Mouse (Mus musculus) adipocyte (in vitro differentiated cells): ENCODE data around the gene Cdc37.
A peak's percentile ranks its signal among the peaks of the same experiment; 100 is the strongest.
"Not testable (repeated sequence)": the region's sequence is repeated elsewhere in the genome, so short reads cannot be mapped to it uniquely, and the experiment has no call there.

Experiments
- DNase-seq: peaks from one replicate; pipeline ENCODE4 v3.0.0-alpha.2; 2016; ENCODE audit warnings: low spot score

Cdc37 gene

GRCm38 (mm10) chr9:21149654-21150419 is at the start of gene Cdc37:
Gene Cdc37, minus strand, starts transcription at chr9:21149982.
- peak; percentile 90 for DNase-seq

DNA sequence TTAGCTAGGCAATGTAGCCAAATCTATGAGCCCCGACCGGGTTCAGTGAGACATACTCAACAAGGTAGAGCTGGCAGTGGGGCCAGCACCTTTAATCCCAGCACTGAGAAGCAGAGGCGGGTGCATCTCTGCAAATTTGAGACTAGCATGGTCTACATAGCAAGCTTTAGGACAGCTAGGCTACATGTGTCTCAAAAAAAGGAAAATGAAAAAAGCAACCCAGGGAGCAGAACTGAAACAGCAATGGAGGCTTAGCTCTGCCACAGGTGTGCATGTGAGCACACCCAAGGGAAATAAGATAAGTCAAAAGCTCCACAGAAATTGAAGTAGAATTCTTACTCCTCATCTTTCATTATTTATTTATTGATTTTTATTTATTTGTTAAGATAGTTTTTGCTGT is 49.2 kb upstream of the Cdc37 start:
- DNase-seq = no peak

- no peak for DNase-seq
Measured at GRCm38 (mm10) chr9:21197981-21198380, 48.2 kb upstream of the Cdc37 start.

GRCm38 (mm10) chr9:21196521-21197433 is 47.0 kb upstream of the Cdc37 start:
- no peak for DNase-seq

DNA sequence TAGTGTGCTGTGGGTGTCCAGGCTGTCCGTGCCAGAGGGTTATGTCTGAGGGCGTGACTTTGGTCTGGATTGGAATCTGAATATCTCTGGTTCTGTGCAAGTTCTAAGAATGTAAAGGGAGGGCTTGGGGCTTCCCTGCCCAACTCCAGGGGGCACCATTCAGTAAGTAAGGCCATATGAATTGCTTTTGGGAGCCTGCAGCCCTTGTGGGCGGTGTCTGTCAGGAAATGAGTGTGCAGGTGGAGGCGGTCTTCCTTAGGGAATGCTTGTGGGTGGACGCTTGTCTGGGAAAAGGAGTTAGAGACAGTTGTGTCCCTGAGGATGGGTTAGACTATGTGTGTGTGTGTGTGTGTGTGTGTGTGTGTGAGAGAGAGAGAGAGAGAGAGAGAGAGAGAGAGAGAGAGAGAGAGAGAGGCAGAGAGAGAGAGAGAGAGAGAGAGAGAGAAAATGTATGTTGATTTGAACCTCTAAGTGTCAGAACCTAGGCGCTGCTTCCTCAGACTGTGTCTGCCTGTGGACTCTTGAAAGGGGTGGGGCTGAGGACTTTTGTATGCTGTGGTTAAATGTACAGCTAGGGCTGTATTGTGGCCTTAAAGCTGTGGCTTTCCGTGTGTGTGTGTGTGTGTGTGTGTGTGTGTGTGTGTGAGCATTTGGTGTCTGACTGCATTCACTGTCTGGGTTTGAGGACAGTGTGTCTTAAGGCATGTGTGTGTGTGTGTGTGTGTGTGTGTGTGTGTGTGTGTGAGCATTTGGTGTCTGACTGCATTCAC is 46.1 kb upstream of the Cdc37 start:
- not testable (repeated sequence) for DNase-seq

DNA sequence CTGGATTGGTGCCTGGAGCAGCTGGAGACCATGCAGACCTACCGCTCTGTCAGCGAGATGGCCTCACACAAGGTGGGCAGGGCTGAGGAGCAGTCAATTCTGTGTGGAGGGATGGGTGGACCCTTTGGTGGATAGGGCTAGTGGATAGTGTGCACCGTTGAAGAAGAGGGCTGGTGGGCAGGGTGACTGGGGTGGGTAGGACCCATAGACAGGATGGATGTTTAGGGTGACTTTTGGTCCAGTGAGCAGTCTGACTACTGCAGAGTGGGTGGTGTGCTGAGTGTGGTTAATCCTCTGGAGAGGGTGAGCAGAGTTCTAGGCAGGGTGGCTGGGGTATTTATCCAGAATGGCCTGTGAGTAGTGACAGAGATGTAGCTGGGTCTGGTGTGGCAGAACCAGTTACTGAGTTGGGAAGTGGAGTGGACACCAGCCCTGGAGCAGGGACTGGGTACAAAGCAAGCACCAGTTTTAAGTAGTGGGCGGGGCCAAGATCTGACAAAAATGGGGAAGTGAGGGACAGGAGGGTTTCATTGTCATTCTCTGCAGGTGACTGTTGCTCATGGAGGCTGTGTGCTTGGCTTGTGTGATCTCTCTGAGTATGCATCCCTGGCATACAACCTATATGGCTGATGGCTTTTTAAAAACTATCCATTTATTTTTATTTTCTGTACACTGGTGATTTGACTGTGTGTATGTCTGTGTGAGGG is 45.2 kb upstream of the Cdc37 start:
- DNase-seq = no peak

DNA sequence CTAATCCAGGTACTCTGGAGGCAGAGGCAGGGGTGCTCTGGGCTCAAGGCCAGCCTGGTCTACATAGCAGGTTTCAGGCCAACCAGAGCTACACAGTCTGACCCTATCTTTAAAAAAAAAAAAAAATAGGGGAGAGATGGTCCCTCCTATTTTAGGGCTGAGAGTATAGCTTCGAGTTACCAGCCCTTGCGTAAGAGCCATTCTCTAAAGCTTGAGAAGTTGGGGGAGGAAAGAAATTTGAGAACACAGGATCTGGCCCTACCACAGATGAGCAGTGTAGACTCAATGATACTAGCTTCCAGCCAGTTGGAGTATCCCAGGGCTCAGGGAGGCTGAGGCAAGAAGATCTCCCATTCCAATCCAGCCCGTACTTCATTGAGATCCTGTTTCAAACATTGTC is 44.0 kb upstream of the Cdc37 start:
- DNase-seq = peak; percentile 11

- DNase-seq = no peak
Measured at GRCm38 (mm10) chr9:21190670-21191069, 40.9 kb upstream of the Cdc37 start.

- no peak for DNase-seq
Measured at GRCm38 (mm10) chr9:21189905-21190304, 40.1 kb upstream of the Cdc37 start.

DNA sequence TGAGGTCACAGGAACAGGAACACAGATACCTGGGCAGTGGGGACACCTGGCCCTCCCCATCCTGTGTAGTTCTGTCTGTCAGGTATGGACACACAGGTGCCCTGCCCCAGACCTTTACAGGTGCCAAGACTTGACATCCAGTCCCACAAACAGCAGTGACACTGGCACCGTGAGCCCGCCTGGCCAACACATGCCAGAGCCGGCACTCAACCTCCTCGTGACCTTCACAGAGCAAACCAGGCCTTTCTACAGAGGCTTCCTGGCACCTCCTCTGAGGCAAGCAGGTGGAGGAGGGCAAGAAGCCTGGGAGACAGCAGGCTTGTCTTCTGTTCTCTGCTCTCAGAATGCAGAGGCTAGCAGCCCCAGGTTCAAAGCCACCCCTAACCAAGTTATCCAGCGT is 35.7 kb upstream of the Cdc37 start:
- no peak for DNase-seq

DNA sequence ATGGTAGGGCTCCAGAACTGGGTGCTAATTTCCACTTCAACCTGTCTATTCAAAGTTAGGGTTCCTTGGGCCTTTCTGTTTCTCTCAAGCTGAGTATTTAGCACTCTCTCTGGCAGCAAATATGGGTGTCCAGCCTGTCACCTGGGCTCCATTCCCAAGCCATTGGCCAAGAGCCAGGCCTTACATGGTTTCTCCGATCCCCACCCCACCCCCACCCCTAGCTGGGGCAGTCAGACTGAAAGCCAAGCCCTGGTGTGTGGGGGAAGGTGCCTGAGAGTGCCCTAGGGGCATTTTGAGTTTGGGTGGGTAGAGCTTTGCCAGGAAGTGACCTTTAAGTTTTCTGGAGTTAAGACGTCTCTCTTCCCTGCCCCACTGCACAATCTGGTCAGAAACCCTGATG is 35.0 kb upstream of the Cdc37 start:
- DNase-seq = peak; percentile 67

DNA sequence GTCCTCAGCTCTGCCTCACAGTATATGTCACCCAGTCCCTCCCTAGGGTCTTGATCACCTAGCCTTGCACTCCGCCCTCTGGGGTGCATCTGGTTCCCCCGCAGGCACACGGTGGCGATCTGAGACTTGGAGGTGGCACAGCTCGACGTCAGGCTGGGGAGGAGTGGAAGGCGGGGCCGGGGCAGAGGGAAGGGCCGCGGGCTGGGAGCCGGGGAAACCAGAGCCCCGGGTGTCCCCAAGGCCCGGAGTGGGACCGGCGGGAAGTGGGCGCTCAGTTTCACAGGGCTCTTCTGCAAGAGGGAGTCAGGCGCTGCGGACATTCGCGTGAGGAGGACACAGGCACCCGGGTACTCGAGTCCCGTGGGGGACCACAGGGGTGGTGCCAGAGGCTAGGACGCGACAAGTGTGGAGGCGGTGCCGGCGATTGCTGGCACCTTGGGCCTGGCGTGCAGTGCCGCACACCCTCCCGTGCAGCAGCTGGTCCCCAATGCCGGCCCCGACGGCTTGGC is 34.2 kb upstream of the Cdc37 start:
- DNase-seq = no peak

DNA sequence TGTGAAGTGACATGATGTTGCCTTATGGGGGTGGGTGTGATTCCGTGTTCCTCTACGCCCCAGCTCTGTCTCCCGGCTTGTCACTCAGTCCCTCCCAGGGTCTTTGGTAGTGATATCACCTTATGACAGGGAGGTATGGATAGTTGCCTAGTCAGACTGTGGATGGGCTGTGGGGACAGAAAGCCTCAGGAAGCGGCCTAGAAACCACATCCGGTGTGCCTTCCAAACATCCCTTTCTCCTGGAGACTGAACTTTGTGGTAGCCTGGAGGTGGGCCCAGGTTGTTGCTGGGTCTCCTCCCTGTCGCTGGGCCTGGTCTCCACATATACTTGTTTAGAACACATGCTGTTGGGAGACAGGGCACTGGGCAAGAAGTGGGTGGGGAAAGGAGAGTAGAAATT is 33.6 kb upstream of the Cdc37 start:
- DNase-seq = no peak

DNA sequence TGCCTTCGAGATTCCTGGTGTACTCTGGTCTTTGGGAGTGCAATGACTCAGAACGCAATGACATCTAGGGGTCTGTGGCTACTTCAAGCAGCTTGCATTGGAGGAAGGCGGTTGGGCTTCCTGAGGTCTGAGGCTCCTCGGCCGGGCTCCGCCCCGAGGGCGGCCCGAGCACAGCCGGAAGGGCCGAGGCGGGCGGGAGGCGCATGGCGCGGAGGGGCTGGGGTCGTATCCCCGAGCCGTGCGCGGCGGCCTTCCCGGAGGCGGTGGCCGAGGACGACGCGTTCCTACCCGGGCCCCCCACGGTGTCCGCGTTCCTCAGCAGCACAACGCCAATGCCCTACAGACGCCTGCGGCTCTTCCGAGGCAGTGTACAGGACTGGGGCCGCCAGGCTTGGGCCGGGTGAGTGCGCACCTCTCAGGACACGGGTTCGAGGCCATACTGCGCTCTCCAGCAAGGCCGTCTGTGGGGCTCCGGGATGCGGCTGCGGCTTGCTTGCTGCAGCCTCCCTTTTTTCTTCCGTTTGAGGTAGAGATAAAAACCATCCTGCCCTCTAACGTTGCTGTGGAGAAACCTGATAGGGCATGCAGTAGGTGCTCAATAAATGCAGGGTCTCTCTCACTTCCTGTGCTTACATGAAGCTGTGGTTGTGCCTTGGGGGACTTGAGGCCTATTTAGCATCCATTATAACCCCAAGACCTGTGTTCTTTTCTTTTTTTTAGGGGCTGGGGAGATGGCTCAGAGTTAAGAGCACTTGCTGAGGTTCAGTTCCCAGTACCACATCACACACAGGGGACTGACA is 31.8 kb upstream of the Cdc37 start:
- no peak for DNase-seq

DNA sequence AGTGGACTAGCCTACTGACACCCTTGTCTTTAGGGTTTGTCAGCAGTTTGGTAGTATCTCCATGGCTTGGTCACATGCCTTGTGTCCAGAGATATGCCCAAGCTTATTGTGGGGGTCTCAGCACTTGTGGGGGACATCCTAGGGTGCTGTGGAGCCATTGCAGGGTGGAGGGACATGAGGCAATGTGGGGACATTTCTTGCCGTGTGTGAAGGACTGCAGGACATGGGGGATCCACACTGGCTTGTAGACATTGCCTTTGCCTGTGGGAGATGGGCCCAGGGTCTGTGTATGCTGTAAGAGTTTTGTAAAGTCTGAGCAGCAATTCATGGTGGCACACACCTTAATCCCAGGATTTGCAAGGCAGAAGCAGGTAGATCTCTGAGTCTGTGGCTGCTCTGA is 31.1 kb upstream of the Cdc37 start:
- no peak for DNase-seq

DNA sequence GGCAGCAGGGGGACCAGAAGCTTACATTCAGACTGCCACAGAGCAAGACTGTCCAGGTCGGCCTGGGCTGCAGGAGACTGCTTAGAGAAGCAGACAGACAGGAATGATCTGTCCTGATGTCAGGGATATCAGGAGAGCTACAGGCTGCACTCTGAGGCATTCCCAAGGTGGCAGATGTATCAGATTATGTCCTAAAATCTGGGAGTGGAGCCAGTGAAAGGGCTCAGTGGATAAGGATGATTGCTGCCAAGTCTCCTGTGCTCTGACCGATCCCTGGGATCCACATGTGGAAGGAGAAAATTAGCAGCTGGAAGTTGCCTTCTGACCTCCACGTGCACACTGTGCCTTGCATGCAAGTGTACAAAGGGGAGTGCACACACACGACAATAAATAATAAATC is 30.6 kb upstream of the Cdc37 start:
- peak; percentile 66 for DNase-seq

DNA sequence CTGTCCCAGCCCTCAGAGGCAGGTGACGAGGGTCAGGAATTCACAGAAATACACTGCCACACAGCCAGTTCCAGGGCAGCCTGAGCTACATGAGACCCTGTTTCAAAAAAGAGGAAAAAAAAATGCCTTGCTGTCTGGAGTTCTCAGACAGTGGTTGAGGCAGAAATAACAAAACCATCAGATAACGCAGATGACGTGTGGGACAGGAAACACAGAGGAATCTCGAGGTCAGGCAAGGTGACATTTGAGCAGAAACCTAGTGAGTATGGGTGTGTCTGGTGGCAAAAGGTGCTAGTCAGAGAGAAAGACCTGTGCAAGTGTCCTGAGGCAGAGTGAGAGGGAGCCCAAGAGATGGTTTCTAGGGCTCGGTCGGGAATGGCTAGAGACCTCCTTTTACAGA is 22.6 kb upstream of the Cdc37 start:
- DNase-seq = no peak

DNA sequence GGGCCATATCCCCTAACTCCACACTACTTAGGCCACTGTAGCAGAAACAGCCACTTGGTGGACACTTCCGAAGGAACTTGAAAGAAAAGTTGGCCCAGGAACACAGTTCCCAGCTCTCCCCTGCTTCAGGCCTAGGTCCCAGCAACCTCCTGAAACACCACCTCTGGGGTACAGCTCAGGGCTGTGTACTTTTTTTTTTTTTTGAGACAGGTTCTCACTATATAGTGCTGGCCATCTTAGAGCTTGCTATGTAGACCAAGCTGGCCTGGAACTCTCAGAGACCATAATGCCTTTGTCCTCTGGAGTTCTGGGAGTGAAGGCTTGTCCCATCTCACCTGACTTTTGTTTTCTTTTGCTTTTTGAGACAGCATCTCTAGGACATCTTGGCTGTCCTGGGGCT is 19.4 kb upstream of the Cdc37 start:
- DNase-seq = no peak

- peak; percentile 88 for DNase-seq
Measured at GRCm38 (mm10) chr9:21168161-21169123, 18.7 kb upstream of the Cdc37 start.
